Mouse (Mus musculus) liver, adult 2 months (tissue): ENCODE measurements around the gene Ttpal.

ENCODE experiments used
- CTCF ChIP-seq: fragments of 200-500 bp; IDR thresholded peaks from 2 replicates; pipeline ENCODE4 v1.5.1; 2011; ENCODE audit warnings: low read depth, low read length, control low read depth
- POLR2A ChIP-seq: fragments of 200-500 bp; IDR thresholded peaks from 2 replicates; pipeline ENCODE4 v1.6.1; 2011; ENCODE audit warnings: low read length, control low read depth; ENCODE audit not compliant: insufficient read depth; ENCODE audit errors: extremely low read depth

DNA sequence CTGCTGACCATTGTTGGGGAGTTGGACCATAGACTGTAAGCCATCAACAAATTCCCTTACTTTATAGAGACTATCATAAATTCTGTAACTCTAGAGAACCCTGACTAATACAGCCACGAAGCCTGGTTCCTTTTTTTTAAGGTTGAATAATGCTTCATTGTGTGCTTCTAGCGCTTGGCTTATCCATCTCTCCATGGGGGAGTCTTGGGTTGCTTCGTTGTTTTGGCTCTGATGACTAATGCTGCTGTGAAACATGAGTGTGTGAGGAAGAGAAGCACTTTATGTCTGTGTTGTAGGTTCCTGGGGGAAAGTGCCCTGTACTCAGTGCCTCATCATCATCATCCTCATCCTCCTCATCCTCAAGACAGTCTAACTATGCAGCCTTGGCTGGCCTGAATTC lies 61.8 kb downstream of the Ttpal start:
- TF ChIP-seq POLR2A: no peak
- TF ChIP-seq CTCF: no peak
